Mouse (Mus musculus): Measurements from ENCODE around the gene Slc22a6. TPM values are rescaled to one million over a fixed set of nuclear protein-coding genes. Genes with fewer than 3 reads are reported as not detected.

The Slc22a6 gene
- polyA plus RNA-seq (2017; shearing (Covaris generic)): not detected

DNA sequence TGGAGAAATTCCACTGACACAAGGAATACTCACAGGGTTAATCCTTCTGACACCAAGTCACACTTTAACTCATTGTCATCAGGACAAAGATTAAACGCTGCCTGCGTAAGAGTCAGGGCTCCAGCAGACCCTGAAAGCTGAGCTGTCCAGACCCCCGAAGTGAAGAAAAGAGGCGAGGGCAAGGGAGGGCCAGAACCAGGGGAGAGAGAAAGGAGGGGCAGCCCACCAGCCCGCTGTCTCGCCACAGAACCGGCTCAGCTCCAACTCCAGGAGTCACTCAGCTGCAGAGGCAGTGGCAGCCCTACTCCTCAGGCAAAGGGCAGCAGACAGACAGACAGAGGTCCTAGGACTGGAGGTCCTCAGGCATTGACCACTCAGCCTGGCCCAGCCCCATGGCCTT, at the start of gene Slc22a6:
Gene Slc22a6, plus strand, starts transcription at position 136 of the 400 bp plus-strand sequence.
- no peak for ATAC-seq

DNA sequence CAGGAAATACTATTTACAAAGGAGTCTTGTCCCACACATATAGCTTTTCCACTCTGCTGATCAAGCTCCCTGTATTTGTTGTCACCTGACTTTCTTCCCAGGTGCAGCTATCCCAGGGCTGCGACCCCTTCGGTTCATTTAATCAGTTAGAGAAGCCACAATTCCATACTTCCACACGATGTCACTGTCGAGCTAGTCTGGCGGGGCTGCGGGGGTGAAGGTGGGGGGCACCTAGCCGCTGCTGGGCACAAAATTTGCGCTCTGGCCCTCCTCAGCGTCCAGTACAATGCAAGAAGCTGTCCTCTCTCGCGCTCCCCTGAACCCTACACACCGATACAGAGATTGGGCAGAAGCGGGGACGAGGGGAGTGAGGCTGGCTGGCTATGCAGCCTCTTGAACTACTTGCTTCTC, 48.4 kb upstream of the Slc22a6 start:
- no peak for ATAC-seq

DNA sequence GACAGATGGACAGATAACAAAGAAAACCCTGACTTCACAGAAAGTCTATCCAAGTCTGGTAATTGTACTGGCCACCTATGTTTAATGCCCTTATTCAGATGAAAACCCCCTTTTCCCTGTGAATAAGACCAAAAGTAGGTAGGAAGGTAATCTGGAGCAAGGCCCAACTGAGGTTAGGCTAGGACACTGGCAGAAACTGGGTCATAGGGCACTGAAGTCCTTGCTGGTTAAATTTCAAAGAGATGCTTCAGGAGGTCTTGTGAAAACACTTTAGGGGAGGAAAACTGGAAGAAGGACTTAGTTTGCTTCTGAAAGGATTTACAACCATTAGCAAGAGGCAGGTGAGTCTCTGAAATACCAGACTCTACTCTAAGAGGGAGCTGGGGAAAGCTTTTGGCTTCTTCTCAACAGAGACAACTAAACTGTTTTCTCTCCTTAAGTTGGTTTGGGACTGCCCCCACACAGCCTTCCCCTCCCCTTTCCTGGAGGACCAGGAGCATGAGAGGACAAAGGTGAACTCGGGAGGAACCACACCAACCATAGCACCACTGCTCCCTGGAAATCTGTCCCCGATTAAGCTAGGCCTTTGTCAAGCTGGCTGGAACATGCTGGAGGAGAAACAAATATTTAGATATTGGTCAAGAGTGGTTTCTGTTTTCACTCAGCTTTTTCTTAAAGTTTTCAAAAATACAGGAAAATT, 47.3 kb upstream of the Slc22a6 start:
- ATAC-seq: no peak

DNA sequence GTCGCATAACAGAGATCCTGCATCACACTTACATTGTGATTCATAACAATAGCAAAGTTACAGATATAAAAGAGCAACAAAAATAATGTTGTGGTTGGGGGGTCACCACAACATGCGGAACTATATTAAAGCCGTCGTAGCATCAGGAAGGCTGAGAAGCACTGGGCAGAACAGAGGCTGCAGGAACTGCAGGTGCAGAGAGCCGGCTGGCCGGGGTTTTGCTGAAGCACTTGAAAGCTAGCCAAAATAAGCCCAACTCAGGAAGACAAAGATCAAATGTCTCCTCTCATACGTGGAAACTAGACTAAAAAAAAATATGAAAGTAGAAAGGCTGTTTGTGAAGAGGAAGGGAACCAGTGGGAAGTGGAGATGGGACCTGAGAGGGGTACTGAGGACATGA, 46.1 kb upstream of the Slc22a6 start:
- no peak for ATAC-seq

DNA sequence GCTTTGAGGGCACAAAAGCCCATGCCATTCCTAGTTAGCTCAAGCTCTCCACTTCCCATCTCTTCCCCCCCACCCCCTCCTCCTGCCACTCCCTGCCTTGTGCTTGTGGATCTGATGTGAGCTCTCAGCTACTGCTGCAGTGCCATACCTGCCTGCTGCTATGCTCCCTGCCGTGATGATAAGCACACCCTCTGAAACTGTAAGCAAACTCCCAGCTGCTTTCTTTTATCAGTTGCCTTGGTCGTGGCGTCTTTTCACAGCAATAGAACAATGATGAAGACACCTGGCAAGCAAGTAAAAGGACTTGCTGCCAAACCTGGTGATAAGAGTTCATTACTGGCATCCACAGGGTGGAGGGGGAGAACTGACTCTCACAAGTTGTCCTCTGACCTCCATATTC, 45.4 kb upstream of the Slc22a6 start:
- ATAC-seq: no peak

DNA sequence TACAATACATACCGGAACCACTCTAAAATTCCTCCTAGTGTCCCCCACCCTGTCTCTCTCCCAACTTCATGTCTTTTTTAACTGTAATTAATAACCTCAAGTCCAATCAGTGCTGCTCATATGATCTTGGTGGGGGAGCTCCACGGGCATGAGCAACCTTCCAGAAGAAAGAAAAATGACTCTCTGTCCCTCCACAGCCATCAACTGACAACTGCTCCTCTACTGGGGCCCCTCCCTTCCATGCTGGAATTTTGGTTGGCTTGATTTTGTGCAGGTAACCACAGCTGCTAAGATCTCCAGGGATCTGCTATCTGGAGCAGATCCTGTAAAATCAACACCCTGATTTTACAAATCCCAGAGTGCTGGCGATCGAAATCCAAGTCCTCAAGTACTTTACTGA, 40.4 kb upstream of the Slc22a6 start:
- no peak for ATAC-seq

DNA sequence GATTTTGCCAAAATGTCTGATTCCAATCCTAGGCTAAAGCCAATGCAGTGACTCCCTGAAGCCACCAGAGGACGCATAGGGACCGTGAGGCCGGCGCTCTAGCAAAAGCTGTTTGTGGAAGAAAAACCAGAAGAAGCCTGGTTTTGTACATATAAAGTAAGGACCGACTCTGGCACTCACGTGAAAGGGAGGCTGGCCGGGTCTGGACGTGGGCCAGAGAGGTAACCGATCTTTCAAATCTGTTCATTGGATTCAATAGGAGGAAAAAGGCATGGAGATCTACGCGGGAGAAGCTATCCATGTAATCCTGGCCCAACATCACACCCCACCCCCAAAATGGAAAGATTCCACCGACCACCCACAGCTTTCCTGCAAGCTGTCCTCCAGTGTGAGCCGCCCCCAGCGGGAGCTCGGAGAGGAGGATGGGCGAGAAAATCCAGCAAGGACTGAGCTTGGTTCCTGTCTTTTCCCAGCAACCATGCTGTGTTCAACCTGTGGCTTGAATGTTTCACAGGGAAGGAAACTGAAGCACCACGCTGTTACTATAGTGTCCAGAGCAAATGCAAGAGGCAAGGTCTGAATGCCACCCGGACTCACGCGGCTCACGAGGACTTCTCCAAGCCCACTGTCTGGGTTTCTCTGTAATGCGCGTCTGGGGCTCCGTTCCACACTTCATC, 39.4 kb upstream of the Slc22a6 start:
- no peak for ATAC-seq

DNA sequence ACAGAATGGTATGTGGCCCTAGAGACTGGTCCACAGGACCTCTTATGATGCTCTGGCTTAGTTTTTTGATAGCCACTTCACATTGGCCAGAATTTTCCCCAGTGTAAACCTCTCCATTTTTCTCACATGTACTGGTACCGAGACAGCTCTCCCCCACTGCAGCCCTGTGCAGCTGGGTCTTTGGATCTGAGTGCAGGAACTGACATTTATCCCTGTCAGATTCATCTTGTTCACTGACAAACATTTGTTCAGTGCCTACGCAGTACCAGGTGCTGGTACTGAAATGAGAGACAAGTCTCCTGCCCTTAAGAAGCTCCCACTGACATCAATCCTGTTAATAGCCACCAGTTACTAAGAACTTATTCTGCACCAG, 38.9 kb upstream of the Slc22a6 start:
- no peak for ATAC-seq

DNA sequence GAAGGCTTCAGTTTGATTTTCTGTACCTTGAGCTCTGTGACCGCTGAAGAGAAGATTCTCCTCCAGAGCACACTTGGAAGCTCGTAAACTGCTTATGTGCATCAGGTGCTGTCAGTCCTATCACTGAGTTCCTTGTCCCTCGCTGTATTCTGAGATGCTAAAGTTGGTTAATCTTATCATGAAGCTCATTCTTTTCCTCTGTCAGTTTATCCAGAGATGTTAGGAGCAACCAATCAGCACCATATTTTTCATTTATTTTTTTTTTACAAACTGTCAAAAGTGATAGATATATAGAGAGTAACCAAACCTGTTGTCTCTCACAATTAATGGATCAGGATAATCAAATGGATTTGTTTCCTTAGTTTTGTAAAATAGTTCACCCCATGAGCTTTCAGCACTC, 32.5 kb upstream of the Slc22a6 start:
- no peak for ATAC-seq

DNA sequence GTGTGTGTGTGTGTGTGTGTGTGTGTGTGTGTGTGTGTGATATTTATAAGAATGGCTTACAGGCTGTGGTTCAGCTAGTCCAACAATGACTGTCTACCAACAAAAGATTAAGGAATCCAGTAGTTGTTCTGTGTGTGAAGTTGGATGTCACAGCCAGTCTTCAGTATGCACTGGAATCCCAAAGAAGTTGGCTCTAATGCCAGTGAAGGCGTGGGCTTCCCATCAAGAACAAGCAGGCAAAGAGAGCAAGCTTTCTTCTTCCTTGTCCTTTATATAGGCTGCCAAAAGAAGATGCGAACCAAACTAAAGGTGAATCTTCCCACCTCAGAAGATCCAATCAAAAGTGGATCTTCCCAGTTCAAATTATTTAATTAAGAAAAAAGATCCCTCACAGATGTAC, 31.9 kb upstream of the Slc22a6 start:
- ATAC-seq: no peak

DNA sequence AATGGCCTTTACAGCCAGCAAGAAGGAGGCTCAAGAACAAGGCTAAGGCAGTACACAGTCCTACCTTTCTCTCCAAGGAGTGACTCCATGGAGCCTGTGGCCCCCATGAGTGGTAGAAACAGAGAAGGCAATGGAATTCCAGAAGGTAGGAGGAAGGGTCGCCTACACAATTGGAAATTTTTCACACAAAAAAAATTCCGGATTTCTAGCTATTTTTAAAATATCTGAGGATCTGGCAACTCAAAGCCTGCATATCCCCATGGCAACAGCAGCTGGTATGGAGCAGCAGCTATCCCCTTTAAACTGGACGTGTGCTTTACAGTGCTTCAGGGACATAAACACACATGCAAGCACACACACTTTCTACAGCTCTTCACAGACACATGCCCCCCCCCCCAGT, 31.5 kb upstream of the Slc22a6 start:
- no peak for ATAC-seq

DNA sequence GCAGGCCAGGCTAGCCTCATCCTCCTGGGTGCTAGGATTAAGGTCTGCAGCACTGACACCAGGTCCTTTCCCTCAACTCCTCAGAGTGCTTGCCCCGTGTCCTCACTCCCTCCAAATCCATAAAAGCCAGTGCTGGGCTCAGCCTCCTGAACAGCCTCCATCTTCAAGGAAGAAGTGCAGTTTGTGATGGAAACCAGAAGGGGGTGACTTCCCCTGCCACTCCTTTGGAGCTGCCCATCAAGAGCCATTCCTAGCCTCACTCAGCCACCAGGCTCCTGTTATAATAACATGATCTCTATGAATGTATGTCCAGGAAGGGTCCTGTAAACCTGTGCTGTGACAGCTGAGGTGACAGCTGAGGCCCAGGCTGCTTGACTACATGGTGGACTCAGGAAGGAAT, 30.5 kb upstream of the Slc22a6 start:
- no peak for ATAC-seq

DNA sequence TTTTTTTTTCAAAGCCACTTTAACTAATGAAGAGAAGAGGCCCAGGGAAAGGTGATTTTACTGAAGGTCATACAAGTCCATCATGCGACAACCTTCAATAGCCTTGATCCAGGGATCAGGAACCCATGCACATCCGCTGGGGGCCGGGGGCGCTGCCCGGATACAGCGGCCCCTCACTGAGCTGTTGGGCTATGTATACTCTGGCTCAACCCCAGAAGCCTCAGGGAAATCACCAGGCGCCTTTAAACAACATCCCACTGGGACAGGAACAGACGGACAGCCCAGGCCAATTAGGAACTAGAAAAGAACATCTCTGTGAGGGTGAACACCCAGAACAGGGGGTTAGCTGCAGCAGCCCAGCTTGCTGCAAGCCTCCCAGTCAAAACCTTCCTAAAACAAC, 26.9 kb upstream of the Slc22a6 start, which contains the start of gene Slc22a8:
Gene Slc22a8, plus strand, starts transcription at position 301 of the 400 bp plus-strand sequence.
- no peak for ATAC-seq

DNA sequence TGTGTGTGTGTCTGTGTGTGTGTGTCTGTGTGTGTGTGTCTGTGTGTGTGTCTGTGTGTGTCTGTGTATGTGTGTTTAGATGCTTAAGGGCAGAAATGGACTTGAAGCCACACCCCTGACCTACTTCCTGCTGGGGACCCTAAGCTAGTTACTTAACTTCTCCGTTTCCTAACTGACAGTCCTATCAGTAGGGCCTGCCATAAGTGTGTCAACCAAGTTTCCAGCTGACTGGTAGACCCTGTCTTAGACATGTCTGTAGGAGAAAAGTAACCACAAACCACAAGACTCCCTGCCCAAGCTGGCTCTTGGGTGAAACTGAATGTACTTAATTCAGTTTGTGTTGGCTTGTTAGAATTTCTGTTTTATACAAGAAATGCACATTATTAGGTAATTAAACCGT, 25.7 kb upstream of the Slc22a6 start:
- ATAC-seq: peak; percentile 77

DNA sequence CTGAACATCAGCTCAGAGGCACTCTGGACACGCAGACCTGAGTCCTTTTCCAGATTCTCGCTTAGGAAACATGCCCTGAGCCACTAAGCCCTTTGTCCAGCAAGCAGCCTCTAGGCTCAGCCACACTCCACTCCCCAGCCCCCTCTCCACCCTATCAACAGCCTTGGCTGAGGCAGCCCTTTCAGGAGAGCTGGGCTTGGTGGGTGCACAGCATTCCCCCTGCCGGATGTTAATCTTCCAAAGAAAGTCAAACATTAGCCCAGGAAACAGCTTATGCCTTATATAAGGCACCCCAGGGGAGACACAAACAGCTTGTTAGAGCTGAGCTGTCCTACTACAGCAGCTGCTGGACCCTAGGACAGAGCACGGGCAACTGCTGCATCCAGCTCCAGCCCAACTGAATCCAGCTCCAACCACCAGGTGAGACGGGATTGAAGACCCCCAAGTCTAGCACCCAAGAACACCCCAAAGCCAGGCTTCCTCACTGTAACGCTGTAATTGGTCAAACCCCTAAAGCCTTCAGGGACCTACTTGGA, 24.9 kb upstream of the Slc22a6 start:
- ATAC-seq: no peak

DNA sequence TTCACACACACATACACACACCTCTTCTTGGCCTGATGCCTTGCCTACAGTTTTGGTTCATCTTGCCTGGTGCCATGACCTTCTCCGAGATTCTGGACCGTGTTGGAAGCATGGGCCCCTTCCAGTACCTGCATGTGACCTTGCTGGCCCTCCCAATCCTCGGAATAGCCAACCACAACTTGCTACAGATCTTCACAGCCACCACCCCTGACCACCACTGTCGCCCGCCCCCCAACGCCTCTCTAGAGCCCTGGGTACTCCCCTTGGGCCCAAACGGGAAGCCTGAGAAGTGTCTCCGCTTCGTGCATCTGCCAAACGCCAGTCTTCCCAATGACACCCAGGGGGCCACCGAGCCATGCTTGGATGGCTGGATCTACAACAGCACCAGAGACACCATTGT, 24.0 kb upstream of the Slc22a6 start:
- ATAC-seq: no peak

DNA sequence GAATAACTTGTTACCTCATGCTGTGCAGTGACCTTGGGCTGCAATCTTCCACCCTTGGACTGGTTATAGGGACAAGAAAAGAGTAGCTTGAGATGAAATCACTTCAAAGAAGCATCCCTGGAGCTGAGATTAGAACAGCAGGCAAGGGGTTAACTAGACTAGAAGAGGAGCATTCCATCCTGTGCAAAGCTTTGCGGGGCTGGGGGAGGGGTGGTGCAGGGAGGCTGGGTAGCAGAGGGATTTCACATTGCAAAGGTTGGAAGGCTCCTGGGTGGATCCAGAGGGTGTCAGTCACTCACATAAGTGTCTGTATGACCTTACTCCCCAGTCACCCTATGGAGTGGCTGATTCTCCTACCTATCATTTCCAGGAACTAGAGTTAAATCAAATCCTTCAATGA, 23.3 kb upstream of the Slc22a6 start:
- ATAC-seq: no peak

DNA sequence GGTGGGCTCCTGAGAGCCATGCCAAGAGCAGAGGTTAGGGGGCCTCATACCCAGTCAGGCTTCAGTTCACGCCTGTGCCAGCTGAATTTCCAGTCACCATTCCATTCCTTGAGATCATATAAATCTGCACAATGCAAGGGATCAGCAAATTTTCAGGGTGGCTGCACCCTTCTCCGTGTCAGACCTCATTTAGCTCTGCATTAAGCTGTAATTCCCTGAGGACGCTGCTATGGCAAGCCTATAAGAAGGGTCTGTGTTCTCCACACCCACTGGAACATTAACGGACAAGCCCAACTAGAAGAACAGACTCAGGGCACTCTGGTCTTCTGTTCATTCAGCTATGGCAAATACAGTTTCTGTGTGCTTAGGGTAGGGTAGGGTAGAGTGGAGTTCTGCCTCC, 20.6 kb upstream of the Slc22a6 start:
- no peak for ATAC-seq

DNA sequence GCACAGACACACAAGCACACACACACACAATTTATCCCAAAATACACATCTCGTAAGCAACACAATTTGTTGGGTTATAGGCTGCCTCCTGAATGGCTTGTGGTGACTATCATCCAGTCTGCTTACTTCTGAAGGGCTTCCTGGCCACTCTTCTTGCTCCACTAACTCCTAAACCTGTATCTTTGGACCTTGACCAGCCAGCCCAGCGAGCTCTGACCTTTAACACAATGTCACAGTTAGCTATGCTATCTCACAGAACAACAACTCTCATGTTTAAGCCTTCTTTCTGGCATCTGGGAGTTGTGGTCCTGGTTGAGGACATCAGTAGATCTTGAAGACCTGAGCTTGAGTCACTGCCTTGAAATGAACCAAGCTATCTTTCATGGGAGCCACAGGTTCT, 18.6 kb upstream of the Slc22a6 start:
- ATAC-seq: no peak

DNA sequence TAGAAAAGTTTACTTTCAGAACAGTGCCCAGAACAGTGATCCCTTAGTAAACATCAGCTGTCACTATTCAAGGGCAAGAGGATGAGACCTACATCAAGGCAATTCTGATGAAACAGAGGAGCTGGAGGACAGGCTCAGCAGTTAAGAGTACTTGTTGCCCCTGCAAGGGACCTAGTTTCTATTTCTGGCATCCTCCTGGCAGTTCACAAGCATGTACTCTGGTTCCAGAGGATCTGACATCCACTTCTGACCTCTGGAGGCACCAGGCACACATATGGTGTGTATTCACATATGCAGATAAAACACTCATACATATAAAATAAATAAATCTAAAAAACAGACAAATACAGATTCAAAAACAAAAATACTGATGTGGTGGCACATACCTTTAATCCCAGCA, 15.9 kb upstream of the Slc22a6 start:
- ATAC-seq: no peak

DNA sequence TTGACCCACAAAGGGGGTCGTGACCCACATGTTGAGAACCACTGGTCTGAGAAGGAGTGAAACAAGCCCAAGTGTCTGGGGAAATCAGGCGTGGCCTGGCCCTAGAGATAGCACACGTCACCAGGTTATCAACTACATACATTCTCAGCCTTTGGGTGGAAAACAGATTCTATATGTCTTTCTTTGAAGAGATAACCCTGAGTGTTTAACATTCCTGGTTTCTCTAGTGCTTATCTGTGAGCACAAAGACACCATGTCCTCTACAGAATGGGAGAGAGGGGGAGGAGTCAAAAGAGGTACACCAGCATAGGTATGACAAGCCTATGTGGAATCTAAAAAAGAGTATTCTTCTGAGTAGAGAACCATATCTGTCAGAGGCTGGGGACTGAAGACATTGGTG, 14.9 kb upstream of the Slc22a6 start:
- no peak for ATAC-seq

DNA sequence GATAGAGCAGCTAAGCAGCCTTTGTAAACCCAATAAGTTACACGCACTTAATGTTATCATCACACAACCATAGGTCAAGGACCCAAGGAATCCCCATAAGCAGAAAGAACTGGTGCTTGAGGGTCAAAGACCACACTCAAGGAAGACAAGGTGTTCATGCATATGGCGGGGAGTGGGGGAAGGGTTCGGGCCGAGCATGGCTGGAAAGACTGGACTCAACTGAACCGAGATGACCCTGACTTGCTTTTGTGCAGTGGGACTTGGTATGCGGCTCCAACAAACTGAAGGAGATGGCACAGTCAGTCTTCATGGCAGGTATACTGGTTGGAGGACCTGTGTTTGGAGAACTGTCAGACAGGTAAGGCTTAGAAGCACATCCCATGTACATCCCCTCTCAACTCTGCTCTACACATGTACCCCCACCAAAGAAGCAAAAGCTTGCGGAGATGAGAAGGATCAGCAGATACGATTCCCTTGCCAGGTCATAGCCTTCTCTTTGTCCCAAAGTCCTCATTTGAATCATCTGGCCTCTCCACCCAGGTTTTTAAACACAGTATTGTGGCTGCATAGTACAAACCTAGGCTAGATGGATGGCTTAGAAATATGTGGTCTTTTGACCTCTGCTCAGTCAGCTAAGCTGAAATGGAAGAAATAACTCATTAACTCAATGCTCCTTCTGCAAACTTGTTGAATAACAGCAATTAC, 13.2 kb upstream of the Slc22a6 start:
- ATAC-seq: no peak

DNA sequence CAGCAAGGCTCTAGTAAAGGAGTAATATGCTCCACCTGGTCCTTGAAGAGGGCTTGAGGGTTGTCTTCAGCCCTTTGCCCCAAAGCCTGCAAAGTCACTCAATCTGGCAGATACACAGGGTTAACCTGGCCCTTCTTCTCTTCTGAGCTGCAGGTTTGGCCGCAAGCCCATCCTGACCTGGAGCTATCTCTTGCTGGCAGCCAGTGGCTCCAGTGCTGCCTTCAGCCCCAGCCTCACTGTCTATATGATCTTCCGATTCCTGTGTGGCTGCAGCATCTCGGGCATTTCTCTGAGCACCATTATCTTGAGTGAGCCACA, 12.6 kb upstream of the Slc22a6 start:
- no peak for ATAC-seq

All from activated CD4-positive, CD25-positive, alpha-beta regulatory T cell, adult 4 months (primary cell).